ENCODE assay signal across 28 mouse cellular contexts in genomic region chr9:100469681-100470080, GRCm38 (mm10). TPM values are rescaled to one million over a fixed set of nuclear protein-coding genes. Genes with fewer than 3 reads are reported as not detected.
DNase-seq lines count a peak whose midpoint lies in the region; ATAC-seq and TF ChIP-seq lines count a peak whose summit lies in the region.
"Had no signal": no experiment of that assay in that cellular context is flagged by ENCODE, and none has a peak within 500 bp of the region (broad histone marks: within the 10 kb centered on the region; RNA-seq: fewer than 3 reads in every experiment).

No protein-coding gene starts in this region.

- WGBS in heart, adult 2 months, result 76% methylated on average over 3 of the region's 3 CpGs
- 87% methylated on average over 3 of the region's 3 CpGs for WGBS in heart, embryonic 12.5 days

- H3K27ac ChIP-seq in heart, adult 2 months, result peak overlapping the region; percentile 75
- no peak overlapping the region for H3K27ac ChIP-seq in heart, embryonic 12.5 days (ENCODE audit: poor library complexity, severe bottlenecking)
- H3K27ac ChIP-seq in brown adipose tissue, adult 24 weeks (replicated peaks; ENCODE audit: low read depth, low read length), result peak overlapping the region; percentile 31
- H3K27ac ChIP-seq: forebrain, embryonic 10.5 days; forebrain, embryonic 13.5 days; heart, embryonic 15.5 days; hindbrain, embryonic 14.5 days; hindbrain, postnatal 0 days had no signal

- no peak for TF ChIP-seq CTCF in heart, adult 2 months (IDR thresholded peaks at IDR 0.05)

- no peak overlapping the region for H3K4me2 ChIP-seq in heart, embryonic 12.5 days
- H3K4me2 ChIP-seq: forebrain, embryonic 13.5 days; heart, embryonic 11.5 days; heart, embryonic 15.5 days; hindbrain, embryonic 14.5 days had no signal

- H3K4me3 ChIP-seq in heart, adult 2 months, result no peak overlapping the region
- no peak overlapping the region for H3K4me3 ChIP-seq in heart, embryonic 12.5 days
- no peak overlapping the region for H3K4me3 ChIP-seq in brown adipose tissue, adult 24 weeks (ENCODE audit: insufficient read depth, low read depth, low read length)
- H3K4me3 ChIP-seq: forebrain, embryonic 10.5 days; forebrain, embryonic 13.5 days; heart, embryonic 15.5 days had no signal

- peaks cover 4% of the 10 kb centered on the region; the same call in 1 of the 2 replicates for H3K36me3 ChIP-seq in heart, adult 2 months (ENCODE audit: control insufficient read depth, insufficient read depth, low read length)
- H3K36me3 ChIP-seq in heart, embryonic 12.5 days, result no peaks in the 10 kb centered on the region
- H3K36me3 ChIP-seq: heart, embryonic 15.5 days had no signal

- H3K79me2 ChIP-seq in heart, adult 2 months (replicated peaks; ENCODE audit: control insufficient read depth, insufficient read depth, low read length), result no peaks in the 10 kb centered on the region

- intact Hi-C loops in heart, adult 2 months (cut with DNase I), result loop anchor here (2.0 kb wide), 1 partner anchor 35 kb away; no protein-coding TSS in a partner anchor

- no peaks in the 10 kb centered on the region for H3K27me3 ChIP-seq in heart, adult 2 months (ENCODE audit: control insufficient read depth, insufficient read depth, low read length)
- H3K27me3 ChIP-seq in heart, embryonic 12.5 days (replicated peaks), result no peaks in the 10 kb centered on the region
- H3K27me3 ChIP-seq: CH12.LX; forebrain, embryonic 13.5 days; heart, embryonic 15.5 days; Patski had no signal

- H3K4me1 ChIP-seq in heart, adult 2 months (ENCODE audit: control insufficient read depth, insufficient read depth, low read length), result peaks cover 32% of the 10 kb centered on the region
- H3K4me1 ChIP-seq in heart, embryonic 12.5 days (replicated peaks), result peaks cover 5% of the 10 kb centered on the region; the same call in 1 of the 2 replicates
- H3K4me1 ChIP-seq in brown adipose tissue, adult 24 weeks (ENCODE audit: control insufficient read depth, insufficient read depth, insufficient read length, low read length), result peaks cover 38% of the 10 kb centered on the region

- peak; percentile 61 for DNase-seq in cerebellum, adult 9-10 months
- DNase-seq in cerebellum, adult 11 months, result no peak
- DNase-seq in cerebellum, postnatal 14 days, result peak; percentile 40 to 59
- no peak for DNase-seq in cerebellum, postnatal 4 days (ENCODE audit: low spot score in 2 of 2)
- no peak for DNase-seq in heart, adult 2 months
- DNase-seq: adrenal gland, postnatal 10 days; adrenal gland, postnatal 36 days; B cell, adult 2 months; embryo, embryonic 11 days; gastrocnemius, postnatal 14 days; heart, postnatal 10 days; heart, postnatal 4 days; kidney, adult 18-20 months; kidney, adult 9 months had no signal

- no peak for TF ChIP-seq POLR2A in heart, adult 2 months (IDR thresholded peaks at IDR 0.05; ENCODE audit: insufficient read depth, low read depth, low read length)

- no peaks in the 10 kb centered on the region for H3K9me3 ChIP-seq in heart, embryonic 12.5 days (replicated peaks)
- H3K9me3 ChIP-seq: forebrain, embryonic 10.5 days; forebrain, embryonic 13.5 days; G1E; heart, embryonic 15.5 days had no signal

- no peak for TF ChIP-seq EP300 in heart, adult 2 months (IDR thresholded peaks at IDR 0.05; ENCODE audit: insufficient read depth, low read depth, low read length)

- no peak for ATAC-seq in heart, embryonic 12.5 days (ENCODE audit: insufficient number of reproducible peaks, low FRiP score)
- ATAC-seq: forebrain, embryonic 13.5 days; forebrain, embryonic 16.5 days; hindbrain, postnatal 0 days; inflammation-experienced regulatory T-cells, adult 6 months; intestine, embryonic 16.5 days; Patski had no signal

- no peak overlapping the region for H3K9ac ChIP-seq in heart, adult 2 months (ENCODE audit: low read depth, low read length)
- H3K9ac ChIP-seq in heart, embryonic 12.5 days, result no peak overlapping the region
- H3K9ac ChIP-seq: forebrain, embryonic 13.5 days; heart, embryonic 15.5 days; hindbrain, embryonic 14.5 days had no signal

RNA-seq across cellular contexts. Expression of gene Il20rb, which starts 16.9 kb away (rescaled TPM):
- 1 to 10 TPM in 1 of 2 experiments, under 1 TPM in 1; 0.86 to 1.6 TPM for total RNA-seq in heart, adult 2 months (2021)
- 1.7 and 2.0 TPM in 2 replicates for polyA plus RNA-seq in heart, adult 2 months (2012; rRNA removed)
- polyA plus RNA-seq in heart, embryonic 12.5 days (2016; fragmentation: Nextera tagmentation; extraction: Ambion mirVana), result 0.59 and 0.65 TPM in 2 replicates
- 1.3 TPM in 1 of 2 replicates, not detected in the other for polyA plus RNA-seq in brown adipose tissue, adult 24 weeks (2012; ENCODE audit: insufficient read depth, insufficient read length, missing spikeins)

Comparison
In these comparisons a context has a peak if more than half of its experiments do, and no peak if none do; other contexts are left out.
1. DNase-seq: peak in cerebellum, adult 9-10 months (single experiment) and cerebellum, postnatal 14 days (2 of 2); none in cerebellum, adult 11 months (single experiment), cerebellum, postnatal 4 days (0 of 2) and heart, adult 2 months (0 of 2).